Mouse (Mus musculus) retina, postnatal 7 days (tissue): ENCODE data around the gene Rorb.

Source experiments
- DNase-seq: peaks from one replicate; pipeline ENCODE4 v3.0.0-alpha.2; 2012; ENCODE audit warnings: low read depth, low spot score

Rorb gene

DNA sequence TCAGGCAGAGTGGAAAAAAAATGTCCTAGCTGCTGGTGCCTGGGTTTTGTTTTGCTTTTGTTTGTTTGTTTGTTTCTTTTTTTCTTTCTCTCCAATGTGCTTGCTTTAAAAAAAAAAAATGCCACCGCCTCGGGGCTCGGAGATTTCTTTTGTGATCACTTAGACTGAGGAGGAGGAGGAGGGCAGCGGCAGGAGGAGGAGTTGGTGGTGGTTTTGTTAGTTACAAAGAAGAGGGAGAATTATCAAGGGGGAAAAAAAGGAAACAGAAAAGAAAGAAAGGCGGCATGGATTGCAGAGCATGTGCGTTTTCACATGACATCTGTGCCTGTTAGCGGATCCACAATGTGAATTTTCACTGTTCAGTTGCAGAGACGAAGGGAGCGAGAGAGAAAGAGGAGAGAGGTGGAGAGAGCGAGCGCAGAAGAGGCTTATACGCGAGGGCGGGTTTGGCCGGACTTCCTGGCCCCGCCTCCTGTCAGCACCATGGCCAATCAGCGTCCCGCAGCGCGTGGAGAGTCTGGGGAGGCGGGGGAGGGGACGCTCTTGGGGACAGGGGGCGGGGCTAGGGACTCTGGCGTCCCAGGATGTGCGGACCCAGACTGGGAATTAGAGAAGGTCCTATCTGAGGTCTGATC is at the start of gene Rorb:
Rorb (minus strand) TSS at position 404 of the 635 bp plus-strand sequence.
- peak; percentile 92 for DNase-seq

DNA sequence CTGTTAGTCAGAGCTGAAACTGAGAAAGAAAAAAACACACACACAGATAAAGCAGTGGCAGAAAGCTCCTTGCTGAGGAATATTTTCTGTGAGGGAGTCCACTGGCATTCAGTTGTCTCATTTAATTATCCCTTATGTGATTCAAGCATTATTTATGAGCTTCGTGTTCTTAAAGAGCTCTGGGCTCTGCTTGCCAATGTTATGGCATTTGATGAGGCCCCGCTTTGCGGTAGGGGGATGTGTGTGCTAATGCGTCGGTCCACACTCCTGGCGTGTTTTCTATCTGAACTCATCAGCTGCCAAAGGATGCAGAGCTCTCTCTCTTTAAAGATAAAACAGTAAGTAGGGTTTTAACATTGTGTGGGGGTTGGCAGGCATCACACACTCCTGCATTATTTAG is 37.9 kb upstream of the Rorb start:
- no peak for DNase-seq

DNA sequence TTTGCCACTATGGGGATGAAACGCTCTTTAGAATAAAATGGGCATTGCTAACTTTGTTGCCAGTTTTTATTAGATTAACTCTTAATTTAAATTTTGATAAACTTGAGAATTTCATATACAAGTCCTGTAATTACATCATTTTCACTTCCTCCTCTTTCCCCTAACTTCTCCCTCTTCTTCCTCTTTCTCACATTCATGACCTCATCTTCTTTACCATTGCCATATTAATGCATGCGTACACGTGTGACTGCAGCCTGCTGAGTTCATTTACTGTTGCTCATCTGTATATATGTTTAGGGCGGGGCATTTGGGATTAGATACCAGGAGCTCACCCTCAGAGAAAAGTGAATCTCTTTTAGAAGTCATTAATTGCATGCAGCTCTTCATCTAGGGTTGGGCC is 33.5 kb upstream of the Rorb start:
- no peak for DNase-seq

DNA sequence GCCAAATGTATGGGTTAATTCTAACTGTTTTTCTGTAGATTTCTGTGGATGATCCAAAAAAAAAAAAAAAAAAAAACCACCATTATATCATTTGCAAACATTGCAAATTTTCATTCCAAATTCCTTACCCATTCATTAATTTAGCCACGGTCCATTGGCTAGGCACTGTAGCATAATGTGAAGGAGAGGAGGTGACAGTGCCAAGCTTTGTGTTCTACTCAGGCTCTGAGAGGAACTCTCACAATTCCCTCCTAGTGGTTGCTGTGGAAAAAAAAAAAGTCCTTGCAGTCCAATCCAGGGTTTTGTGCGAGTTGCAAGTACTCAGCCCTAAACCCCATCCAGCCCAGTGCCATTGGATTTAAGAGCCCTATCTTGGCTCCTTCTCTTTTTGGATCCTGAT is 25.9 kb upstream of the Rorb start:
- peak; percentile 16 for DNase-seq

DNA sequence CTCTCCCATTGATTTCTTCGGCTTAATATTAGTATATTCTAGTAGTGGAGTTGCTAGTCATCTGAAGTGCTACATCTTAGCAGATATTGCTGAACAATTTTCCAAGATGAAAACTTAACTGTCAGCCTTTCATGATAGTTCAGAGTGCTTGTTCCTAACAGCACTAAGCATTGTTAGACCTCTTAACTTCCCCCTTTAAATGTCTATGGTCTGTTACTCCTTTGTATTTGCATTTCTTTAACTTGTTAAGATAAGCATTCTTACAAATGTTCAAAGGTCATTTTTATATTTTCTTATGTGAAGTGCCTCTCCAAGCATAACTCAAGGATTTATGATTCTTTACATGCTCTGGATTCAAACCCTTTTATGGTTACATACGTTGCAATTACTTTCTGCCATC is 24.8 kb upstream of the Rorb start:
- no peak for DNase-seq

DNA sequence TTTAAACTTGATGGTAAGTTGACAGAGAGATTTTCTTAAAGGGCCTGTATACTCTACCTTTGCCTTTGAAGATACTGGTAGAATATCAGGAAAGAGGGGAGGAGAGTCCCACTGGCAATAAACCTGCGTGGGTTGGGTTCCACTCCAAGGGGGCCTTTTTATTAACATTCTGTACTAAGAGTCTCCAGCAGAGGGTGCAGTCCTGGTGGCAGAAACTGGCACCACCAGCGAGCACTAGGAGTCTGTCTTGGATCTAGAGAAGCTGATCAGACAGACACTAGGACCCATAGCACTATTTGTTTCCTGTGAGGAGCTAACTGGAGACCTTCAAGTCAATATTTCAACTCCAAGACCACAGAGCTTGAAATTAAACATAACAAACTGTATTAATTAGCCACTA is 11.3 kb upstream of the Rorb start:
- DNase-seq: no peak

DNA sequence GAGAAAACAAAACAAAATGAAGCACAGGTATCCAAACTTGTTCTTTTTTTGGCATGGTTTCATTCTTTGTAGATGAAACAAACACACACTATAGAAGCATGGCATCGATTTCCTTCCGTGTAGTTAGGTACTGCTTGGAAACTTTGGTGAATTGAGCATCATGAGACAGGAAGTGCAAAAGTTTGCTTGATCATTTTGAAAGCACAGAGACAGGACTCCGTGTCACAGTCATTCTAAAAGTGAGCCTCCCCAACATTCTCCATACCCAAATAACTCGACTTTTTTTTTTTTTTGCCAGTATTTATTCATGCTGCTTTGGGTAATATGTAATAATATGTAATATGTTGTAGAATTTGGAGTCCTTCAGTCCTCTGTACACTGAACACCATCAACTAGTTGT is 1.2 kb upstream of the Rorb start:
- DNase-seq: no peak

DNA sequence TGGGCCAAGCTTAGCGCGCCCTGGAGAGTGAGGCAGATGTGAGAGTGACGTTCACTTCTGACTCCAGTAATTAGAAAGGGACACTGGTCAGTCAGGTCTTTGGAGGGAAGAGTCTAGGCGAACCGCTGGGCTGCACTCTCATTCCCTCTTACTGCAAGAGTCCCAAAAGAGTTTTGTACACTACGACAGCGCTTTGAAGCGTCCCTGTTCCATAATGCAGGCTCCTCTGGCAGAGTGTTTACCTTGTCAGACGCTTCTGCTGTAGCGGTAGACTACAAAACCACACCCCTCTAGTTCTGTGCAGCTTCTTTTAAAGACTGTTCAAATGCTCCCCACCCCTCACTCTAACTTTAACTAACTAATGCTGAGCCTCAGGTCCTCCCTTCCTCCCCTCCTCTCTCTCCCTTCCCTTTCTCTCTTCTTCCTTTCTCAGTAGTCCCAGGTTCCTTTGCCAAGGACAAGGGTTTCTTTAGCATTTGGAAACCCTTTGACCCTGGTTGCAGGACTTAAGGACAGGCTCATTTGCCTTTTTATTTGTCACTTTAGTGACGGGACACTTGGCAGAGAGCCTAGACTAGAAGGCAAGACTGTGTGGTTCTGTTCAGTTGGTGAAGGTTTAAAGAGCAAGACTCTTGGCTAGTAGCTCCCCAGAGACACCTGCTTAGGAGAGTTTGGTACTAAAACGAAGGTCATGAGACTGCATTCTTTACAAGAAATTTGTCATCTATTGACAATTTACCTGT is 603 bp upstream of the Rorb start:
- DNase-seq: no peak

DNA sequence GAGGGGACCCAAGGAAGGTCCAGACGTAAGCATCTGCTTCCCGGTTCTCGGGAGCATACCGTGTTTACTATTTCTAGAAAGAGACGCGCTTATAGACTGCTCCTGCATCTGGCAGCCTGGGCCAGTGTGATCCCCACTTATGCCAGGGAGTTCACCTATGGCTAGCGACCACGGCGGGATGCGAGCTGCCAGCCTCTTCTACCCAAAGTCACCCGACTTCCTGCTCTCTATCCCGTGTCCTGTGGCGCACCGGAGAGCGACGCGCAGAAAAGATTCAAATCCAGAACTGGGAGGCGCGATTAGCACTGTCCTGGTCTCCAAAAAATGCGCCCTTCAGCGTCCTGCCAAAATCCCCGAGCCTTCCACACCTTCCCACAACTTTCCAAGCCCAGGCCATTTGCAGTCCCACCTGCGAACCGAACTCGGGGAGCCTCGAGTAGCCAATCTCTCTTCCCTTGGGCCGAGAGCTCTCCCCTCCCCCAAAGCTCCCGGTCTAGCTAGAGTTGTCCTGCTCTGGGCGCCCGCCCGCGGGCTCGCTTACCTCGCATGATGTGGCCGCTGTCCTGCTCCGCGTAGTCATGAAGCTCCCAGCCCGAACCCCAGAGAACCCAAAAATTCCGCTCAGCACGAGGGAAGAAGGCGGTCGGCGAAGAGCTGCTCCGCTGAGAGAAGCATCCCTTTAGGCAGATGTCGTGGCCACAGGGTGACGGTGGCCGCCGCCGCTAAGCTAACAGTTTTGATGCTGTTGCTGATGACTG is 806 bp downstream of the Rorb start:
- DNase-seq: no peak

DNA sequence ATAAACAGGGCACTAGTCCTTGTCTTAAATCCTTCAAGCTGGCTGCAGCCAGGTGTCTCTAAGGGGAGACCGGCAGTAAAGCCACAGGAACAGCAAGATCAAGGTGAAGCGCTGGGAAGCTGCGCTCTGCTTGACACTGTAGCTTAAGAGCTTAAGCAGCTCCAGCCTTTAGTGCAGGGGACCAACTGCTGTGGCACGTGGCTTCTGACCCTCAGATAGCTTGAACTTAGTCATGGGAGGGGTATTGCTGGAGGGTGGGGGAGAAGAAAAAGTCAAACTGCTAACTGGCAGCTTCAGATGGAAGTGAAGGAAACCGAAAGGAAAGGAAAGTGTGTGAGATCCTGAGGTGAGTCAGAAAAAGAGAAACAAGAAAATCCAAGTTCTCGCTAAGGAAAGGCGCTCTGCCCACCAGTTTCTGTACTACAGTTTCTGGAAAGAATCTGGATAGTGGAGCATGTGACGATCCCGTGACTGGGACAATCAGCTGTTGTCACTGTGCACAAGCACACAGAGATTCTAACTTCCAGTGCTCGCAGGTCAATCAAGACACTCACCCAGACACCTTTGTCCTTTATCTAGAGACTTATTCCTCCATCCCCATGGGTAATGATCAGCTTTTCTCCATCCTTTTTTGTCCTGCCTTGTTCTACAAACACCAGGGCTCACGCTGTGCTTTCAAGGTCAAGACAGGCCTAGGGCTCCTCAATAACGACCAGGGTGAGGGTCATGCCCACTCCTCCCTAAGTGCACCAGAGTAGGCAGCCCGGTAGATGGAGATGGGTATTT is 2.2 kb downstream of the Rorb start:
- no peak for DNase-seq

DNA sequence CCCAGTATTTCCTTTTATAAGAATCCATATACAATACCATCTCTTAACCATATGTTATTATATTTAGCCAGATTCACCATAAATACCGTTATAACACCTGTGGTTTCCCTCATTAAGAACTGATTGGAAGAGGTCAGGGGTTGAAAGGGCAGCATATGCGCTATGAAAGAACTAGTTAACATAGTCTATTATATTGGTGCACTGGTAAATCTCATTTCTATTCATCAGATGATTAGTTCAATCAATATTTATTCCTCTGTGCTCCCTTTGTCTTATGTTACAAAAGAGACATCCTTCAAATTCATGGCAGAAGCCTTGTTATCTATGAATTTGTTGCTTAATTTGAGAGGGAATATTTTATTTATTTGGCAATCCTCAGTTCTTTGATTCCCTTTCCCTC is 6.4 kb downstream of the Rorb start:
- DNase-seq: no peak

DNA sequence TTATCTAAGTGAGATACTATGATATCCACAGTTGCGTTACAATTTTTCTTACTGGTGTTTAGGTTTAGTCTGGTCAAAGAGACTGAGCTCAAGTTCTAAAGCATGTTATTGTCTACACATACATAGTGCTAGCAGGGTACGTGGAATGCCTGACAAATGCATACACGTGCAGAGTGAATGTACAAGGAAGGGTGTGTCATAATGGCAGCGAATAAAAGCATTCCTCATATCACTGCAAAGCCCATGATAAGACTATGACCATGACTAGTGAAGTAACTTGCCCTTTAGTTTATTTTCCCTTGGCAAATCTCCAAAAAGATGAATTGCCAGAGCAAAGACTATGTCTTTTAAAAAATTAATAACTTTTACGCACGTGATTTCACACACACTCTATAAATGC is 13.8 kb downstream of the Rorb start:
- DNase-seq: no peak

DNA sequence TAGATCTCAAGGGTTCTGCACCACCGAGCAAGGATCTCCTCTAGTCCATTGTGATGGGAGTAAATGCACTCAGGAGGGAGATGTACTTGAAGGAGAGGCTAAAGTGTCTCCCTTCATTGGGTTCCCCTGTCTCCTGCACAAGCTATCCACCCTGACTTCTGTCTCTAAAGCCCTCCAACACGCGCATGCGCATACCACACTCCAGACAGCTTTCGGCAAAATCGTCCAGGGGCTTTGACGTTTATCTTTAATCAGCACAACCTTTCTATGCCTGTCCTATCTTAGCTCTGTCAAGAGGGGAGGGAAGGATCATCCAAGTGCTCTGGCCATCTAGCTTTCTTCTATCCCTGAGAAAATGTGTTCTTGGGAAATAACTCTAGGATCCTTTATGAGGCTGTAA is 21.6 kb downstream of the Rorb start:
- DNase-seq: no peak

DNA sequence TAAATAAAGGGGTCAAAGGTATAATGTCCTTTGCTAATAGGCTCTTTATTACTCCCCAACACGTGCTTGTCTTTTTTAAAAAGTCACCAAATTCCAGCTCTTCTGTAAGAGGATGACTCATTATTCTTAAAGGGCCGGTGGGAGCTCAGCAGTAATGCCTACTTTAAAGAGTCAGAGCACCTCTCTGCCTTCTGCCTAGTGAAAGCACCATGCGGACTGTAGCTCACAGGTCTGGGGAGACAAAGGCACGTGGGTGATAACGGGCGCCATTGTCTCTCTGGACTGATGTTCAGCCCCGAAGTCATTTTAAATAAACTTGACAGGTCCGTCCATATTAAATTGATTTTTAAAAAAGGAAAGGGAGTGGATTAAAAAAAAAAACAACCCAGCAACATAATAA is 33.1 kb downstream of the Rorb start:
- no peak for DNase-seq

DNA sequence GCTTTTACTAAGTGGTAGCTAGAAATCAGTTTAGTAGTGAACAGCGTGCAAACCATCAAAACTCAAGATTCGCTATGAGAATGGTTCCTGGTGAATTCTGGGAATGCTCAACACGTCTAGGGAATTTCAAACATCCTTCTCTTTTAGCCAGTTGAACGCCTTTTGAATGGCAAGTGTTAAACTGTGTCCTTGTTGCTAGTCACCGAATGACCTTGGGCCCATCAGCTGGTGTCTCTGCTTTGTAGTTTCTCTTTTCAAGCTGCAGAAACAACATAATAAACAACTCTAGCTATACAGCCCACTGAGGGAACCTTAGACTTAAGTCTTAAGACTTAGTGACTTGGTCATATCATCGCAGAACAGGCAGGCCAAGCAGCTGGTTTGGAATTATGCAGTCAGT is 36.2 kb downstream of the Rorb start:
- no peak for DNase-seq

DNA sequence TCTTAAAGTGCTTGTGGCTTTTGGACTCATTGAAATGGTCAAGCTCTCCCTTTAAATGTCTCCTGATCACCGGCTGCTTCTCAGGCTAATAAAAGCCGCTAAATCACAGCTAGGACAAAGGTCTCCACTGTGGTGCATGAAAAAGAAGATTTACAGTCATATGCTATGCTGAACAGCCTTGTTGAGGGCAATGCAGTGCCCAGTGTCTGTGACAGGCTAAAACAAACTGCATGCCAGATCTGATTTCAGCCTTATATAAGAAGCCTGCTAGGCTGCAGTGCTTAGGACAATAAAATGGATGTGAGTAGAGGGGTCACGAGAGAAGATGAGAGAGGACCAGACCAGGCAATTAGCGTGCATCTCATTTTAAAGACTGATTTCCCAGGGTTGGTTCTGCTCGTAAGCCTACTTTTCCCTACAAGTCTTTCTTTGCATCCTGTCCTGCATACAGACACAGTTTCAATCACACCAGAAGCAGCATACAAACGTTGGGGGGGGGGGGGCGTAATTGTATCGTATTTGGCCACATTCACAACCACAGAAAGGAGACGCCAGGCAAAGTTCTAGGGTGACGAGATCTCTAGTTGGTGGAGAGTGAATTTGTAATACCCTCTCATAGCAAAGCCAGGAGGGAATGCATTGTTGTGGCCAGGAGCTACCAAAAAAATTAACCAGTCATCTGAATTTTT is 52.1 kb downstream of the Rorb start:
- no peak for DNase-seq

DNA sequence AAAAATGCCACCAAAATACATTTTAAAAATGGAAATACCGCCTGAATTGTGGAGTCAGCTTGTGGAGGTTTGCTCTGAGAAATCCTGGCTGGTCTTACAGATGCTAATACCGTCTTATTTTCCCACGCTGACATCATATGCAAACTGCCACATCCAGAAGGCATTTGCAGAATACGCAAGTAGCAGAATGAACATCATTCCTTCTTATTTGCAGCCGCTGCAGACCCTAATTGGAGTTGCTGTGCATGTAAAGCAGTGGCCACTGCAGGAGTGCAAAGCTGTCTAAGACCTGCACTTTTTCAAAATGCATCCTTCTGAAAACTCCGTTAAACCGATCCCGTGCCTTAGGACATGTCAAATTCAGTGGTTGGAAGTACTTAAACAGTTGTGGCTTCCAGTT is 52.8 kb downstream of the Rorb start:
- no peak for DNase-seq

DNA sequence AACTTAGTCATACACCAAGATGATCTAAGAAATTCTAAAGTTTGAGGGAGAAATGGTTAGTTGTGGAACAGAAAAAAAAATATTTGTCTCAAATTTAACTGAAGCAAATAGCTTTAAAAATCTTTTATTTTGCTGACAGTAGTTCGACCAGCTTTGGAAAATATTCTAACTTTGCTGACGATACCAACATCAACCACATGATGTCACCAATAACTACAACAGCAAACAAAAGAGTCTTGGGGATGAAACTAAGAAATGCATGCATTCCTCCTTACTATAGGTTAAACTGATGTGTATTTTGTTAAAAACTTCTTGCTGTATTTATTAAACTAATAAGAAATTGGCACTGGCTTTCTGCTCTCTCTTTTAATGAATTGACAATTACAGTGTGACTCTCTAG is 67.9 kb downstream of the Rorb start:
- no peak for DNase-seq

DNA sequence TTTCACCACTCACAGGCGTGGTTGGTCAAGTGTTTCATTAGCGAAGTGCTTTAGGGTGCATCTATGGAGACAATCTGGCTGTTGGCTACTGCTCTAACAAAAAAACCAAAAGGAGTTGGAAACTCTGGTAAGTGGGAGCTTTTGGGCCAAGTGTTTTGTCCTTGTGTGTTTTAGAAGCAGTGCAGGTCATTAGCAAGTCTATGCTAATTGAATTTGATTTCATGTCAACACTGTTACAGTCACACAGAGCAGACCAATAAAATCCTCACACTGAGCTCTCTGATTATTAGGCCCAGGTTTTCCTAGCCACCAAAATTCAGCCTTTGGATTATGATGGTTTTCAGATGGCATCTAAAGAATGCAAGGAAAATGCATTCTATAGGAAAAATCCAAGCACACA is 70.2 kb downstream of the Rorb start:
- DNase-seq: no peak

DNA sequence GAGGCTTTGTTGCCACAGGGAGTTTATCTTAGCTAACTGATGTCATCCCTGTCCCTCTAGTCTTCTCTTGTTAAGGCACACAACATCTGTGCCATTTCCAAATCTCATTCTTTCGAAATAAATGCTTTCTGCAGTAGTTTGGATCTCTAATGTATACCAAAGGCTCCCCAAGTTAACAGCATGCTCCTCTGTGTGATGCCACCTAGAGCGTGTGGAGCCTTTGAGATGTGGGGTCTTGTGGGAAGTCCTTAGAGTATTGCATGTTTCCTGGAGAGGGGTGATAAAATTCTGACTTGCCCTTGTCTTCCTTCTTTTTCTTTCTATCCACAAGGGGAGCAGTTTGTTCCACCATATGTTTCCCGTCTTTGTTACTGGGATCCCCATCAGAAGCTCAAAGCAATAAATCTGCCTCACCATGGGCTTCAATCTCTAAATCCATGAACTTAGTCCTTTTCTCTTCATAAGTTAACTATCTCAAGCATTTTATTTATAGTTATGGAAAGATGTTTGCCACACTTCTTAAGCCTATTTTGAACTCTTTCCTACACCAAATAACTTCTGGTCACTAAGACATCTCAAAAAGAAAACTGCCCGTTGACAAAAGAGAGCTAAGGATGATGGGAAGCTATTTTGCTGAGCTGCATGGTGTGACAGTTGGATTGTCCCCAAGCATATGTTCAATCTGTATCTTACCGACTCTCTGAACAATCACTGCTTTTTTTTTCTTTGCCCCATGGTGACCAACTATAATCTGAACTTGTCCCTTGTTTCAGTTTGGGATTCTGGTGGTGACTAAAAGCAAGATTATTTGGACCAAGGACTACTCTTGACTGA is 76.3 kb downstream of the Rorb start:
- no peak for DNase-seq

DNA sequence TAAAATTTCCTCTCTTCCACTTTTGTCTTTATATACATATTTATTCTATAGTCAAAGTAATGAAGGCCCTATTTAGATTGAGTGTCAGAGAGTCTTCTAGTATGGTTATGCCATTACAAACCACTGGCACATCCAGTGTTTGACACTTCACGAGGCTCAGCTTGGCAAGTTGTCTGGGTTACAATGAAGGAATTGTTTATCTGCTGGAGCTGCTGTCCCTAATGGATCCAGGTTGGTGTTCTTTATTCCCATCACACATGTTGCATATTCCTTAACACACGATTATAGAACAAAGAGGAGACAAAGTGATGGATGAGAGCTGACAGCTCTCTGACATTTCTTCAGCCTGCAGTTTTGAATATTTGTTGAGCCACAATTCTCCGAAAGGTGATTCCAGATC is 77.0 kb downstream of the Rorb start:
- no peak for DNase-seq
